Mouse (Mus musculus) E14TG2a.4 (cell line): Measurements from ENCODE around the gene Nepn.

Experiments used
- CTCF ChIP-seq: conservative IDR thresholded peaks from 2 replicates; pipeline ENCODE4 v1.5.1; 2014; ENCODE audit warnings: low read length
- NANOG ChIP-seq: IDR thresholded peaks from 2 replicates; pipeline ENCODE4 v1.6.1; 2014; ENCODE audit warnings: borderline replicate concordance, low read length, mixed read lengths

DNA sequence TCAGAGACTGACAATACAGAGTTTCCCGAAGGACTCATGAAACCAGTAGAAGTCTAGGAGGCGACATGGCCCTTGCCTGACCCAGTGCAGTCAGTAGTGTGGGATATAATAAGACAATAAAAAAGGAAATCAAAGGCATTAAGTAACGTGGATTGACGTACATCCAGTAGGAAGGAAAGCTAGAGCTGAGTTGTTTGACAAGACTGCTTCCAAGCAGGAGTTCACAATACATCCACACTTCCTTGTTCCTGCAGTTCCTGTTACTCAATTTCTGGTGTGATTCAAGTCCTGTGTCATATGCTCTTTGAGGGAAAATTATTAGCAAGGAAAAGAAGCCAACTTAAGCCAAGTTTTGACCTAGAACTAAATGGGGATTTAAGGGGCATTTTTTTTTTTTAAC, 30.6 kb downstream of the Nepn start:
- TF ChIP-seq CTCF (no peak), NANOG (no peak)
